Mouse (Mus musculus) retina, adult 2 months (tissue): ENCODE results near the gene Gm20605.

Experiments used
- DNase-seq: peaks from one replicate; pipeline ENCODE4 v3.0.0-alpha.2; 2012; ENCODE audit warnings: low read depth, low spot score

The Gm20605 gene

GRCm38 (mm10) chr5:137628498-137629305 is at the start of gene Gm20605, which contains the start of the genes Fbxo24 and Lrch4:
Gene Gm20605 (plus strand): TSS chr5:137629175.
Gene Fbxo24 (minus strand): TSS chr5:137629002.
Gene Lrch4 (plus strand): TSS chr5:137629121.
- DNase-seq: peak; percentile 100

GRCm38 (mm10) chr5:137580246-137580645 is 48.7 kb upstream of the Gm20605 start:
- DNase-seq: no peak

GRCm38 (mm10) chr5:137582702-137583101 is 46.3 kb upstream of the Gm20605 start:
- no peak for DNase-seq

- DNase-seq: no peak
Observed at GRCm38 (mm10) chr5:137583670-137584169, 45.3 kb upstream of the Gm20605 start.

- no peak for DNase-seq
Observed at GRCm38 (mm10) chr5:137584976-137585375, 44.0 kb upstream of the Gm20605 start.

- no peak for DNase-seq
Observed at GRCm38 (mm10) chr5:137590507-137590906, 38.5 kb upstream of the Gm20605 start.

GRCm38 (mm10) chr5:137595921-137596320 is 33.1 kb upstream of the Gm20605 start:
- DNase-seq: no peak

- no peak for DNase-seq
Observed at GRCm38 (mm10) chr5:137596601-137597261, 32.2 kb upstream of the Gm20605 start.

GRCm38 (mm10) chr5:137597625-137598024 is 31.4 kb upstream of the Gm20605 start:
- DNase-seq: no peak

GRCm38 (mm10) chr5:137598100-137598826 is 30.7 kb upstream of the Gm20605 start:
- no peak for DNase-seq

GRCm38 (mm10) chr5:137599600-137599999 is 29.4 kb upstream of the Gm20605 start:
- no peak for DNase-seq

GRCm38 (mm10) chr5:137600281-137600618 is 28.7 kb upstream of the Gm20605 start:
- no peak for DNase-seq

GRCm38 (mm10) chr5:137600619-137601364 is 28.2 kb upstream of the Gm20605 start, which contains the start of gene Mospd3:
Gene Mospd3 (minus strand): TSS chr5:137601058.
- DNase-seq: peak; percentile 96

GRCm38 (mm10) chr5:137601365-137601729 is 27.6 kb upstream of the Gm20605 start:
- no peak for DNase-seq

- DNase-seq: no peak
Observed at GRCm38 (mm10) chr5:137607860-137608653, 20.9 kb upstream of the Gm20605 start.

GRCm38 (mm10) chr5:137608654-137609190 is 20.3 kb upstream of the Gm20605 start:
- DNase-seq: no peak

GRCm38 (mm10) chr5:137609292-137609691 is 19.7 kb upstream of the Gm20605 start:
- no peak for DNase-seq

- DNase-seq: no peak
Observed at GRCm38 (mm10) chr5:137610056-137610455, 18.9 kb upstream of the Gm20605 start.

- DNase-seq: no peak
Observed at GRCm38 (mm10) chr5:137610548-137611244, 18.3 kb upstream of the Gm20605 start.

GRCm38 (mm10) chr5:137611245-137611602 is 17.8 kb upstream of the Gm20605 start:
- no peak for DNase-seq
